Mouse (Mus musculus) lung, postnatal 36 days (tissue): ENCODE measurements at regions not wholly inside any gene's neighbourhood (a gene's known extent, or its start where the extent isn't known, plus 50 kb on each side); places are given as distances from the start of the nearest gene placed in this dataset.
"Not testable (repeated sequence)": the region's sequence is repeated elsewhere in the genome, so short reads cannot be mapped to it uniquely, and the experiment has no call there.

Experiments used
- DNase-seq: peaks from one replicate; pipeline ENCODE4 v3.0.0; 2022; ENCODE audit warnings: mixed read lengths

DNA sequence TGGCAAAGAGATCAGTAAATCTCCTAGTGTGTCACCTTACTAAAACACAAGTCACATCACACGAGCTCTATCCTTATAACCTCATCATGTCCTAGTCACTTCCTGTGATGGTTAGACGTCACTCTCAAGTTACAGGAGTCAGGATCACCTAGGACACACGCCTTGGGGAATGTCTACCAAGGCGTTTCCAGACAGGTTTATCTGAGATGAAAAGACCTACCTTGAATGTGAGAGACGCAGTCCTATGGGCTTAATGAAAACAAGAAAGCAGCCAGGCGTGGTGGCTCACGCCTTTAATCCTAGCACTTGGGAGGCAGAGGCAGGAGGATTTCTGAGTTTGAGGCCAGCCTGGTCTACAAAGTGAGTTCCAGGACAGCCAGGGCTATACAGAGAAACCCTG is 185.0 kb upstream of the Rpl38 start:
- not testable (repeated sequence) for DNase-seq

DNA sequence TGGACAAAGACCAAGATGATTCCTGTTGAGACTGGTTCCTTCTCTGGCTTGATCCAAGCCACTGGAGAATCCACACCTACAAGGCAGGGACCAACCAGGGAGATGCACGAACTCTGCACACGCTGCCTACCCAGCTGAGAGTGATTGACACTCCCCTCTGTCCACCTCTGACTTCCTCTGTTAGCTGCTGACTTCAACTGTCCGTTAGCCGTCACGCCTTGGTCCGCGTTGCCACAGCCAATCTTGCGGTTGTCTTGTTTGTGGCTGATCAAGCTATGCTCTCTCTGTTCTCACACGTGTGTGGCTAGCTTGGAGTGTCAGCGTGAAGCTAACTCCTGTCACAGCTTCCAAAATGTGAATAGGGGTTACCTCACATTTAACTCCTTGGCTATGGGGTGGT is 186.3 kb upstream of the Rpl38 start:
- DNase-seq, result no peak

DNA sequence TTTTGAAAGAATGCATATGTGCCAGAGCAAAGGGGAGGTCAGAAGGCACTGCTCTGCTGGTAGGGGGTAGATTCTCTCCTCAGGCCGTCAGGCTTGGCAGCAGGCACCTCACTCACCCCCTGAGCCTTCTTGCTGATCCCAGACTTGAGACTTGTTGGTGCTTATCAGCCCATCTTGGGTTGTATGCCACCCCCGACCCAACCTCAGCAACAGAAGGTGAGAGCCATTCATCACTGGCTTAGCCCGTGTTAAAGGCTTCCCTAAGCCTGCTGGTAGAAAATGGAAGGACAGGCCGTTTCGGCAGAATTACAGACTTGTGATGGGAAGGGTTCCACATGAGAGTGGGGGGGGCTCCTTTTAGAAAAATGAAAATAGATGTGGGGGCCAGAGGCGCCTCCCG is 187.3 kb upstream of the Rpl38 start:
- no peak for DNase-seq

DNA sequence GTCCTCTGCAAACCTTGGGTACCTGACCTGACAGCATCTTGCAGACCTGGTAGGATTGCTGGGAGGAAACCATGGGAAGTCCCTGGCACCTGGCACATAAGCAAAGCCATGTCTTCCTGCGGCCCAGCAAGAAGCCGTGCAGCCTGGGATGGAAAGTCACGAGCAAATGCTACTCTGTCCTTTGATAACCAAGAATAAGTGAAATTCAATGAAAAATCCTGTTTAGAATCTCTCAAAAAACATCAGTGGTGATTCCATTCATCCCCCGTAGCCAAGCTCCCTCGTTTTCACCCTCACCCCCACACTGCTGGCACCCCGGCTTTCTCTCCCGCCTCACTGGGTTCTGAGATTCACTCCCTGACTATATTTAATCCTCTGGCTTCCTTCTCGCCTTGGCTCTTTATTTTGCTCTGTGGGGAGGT is 188.2 kb upstream of the Rpl38 start:
- DNase-seq, result no peak

DNA sequence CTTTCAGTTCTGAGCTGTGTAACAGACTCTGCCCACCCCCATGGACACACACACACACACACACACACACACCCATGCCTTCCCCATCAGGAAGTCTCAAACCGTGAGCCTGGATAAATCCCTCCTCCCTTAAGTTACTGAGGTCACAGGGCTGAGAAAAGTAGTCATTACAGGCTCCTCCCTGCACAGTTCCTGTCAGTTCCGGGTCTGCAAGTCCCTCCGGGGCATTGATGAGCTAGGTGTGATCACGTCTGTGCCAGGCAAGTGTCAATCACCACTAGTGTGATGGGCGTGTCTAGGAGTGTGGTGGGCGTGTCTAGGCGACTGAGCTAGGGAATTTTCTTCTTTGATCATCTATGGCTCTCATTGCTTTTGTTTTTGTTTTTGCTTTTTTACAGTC is 189.6 kb upstream of the Rpl38 start:
- no peak for DNase-seq

DNA sequence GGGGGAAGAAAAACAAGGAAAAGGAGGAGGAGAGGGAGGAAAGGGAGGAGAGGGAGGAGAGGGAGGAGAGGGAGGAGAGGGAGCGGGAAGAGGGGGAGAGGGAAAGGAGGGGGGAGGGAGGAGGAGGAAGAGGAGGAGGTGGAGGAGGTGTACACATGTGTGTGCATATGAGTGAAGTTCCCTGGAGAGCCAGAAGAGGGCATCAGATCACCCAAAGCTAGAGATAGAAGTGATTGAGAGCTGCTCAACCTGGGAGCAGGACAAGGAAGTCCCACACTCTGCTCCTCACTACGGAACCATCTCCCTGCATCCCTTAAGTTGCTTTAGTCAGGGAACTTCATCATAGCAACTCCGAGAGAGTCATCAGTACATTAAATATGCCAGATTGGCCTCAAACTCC is 191.0 kb upstream of the Rpl38 start:
- peak; percentile 32 for DNase-seq

DNA sequence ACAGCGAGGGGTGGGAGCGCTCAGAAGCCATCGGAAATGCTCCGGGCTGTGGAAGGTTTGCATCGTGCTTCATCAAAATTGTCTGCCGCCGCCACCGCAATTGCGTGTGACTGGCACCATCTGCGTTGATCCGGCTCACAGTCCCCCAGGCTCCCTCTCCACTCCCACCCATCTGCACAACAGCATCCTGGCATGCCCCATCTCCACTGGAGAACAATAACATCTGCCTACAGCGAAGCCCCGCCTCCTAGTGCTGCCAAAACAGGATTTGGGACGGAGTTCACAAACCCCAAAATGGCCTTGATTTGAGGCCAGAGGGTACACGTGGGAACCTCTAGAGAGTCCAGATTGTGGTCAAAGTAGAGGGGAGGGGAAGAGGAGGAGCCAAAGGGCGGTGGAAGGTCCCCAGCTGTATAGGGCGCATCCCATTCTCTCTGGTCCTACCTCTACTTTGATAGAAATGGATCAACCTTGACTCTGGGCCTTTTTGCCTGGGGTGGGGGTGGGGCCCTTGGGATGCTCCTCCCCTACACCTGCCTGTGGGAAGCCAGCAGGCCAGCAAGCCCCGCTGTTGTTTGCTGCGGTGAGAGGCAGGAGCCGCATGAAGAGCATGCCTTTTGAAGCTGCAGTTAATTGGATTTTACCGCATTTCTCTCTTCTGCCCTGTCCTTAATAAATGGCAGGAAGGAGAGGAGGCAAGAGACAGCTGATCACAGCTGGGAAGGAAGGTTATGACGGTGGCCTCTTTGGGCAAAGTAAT is 195.6 kb upstream of the Rpl38 start:
- no peak for DNase-seq

DNA sequence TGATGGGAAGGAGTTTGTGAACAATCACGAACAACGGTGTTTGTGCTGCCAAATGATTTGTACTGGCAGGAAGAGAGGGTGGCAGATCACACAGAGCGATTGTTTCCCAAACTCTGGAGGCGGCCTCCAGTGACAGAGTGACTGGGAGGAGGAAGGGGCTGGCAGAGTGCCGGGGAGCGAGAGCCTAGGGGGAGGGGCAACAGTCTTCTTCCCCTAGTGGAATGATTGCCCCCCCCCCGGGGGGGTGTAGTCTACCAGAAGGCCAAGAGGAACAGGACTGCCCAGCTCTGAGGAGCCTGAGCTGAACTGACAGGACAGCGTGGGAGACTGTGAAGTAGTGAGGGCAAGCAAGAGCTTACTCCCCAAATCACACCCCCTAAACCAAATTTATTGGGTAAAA is 199.9 kb upstream of the Rpl38 start:
- peak; percentile 93 for DNase-seq

DNA sequence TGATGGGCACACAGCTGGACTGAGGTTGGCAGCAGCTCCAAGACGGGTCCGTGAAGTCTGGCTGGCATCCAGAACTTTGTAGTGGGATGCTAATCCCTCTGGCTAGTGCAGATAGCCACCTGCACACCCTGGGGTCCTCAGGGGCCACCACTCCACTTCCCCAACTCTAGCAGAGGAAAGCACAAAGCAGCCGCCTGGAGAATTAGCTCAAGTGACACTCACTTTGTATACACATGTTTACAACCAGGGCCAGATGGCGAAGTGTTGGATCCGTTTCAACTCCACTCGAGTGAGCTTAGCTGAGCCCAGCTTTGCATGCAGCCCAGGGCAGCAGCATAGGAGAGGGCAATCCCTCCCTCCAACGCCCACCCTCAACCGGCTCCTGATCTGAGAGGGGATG is 200.5 kb upstream of the Rpl38 start:
- peak; percentile 82 for DNase-seq

DNA sequence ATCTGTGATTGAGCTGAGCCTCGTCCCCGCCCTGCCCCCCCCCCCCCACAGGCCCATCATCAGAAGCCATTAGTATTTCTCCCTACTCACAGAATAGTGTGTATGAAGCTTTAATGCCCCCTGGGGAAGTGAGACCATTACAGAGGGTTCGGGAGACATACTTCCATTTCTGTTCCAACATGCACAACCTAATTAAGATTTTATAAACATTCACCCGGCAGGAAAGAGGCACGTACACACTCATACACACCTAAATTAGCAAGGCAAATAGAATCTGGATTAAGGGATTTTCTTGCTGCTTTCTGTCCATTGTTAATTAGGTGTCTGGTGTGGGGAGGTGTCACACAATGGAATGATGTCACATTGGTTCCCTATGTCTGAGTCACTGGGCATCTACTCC is 202.8 kb upstream of the Rpl38 start:
- no peak for DNase-seq

DNA sequence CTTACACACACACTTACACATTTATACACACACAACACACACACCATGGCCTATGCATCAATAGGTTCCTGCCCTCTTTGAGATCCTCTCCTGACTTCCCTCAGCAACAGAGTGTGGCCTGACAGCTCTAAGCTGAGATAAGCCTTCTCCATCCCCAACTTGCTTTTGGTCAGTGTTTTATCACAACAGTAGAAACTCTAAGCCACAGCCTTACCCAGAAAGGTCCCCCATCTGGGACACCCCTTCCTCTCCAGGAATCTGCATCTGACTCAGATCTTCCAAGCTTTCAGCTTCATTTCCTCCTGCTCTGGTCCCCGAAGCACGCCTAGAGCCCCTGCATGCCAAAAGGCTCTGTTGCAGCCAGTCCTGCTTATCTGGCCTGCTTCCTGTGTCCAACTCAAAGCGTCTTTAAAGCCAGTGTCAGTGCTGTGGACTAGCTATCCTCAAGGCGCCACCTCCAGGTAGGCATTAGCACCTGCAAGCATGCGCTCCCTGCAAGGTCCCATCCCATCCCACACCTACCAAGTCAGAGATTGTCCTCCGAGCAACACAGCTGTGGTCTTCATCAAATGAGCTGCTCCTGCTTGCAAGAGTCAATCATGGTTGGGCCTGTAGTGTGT is 205.5 kb upstream of the Rpl38 start:
- peak; percentile 73 for DNase-seq

DNA sequence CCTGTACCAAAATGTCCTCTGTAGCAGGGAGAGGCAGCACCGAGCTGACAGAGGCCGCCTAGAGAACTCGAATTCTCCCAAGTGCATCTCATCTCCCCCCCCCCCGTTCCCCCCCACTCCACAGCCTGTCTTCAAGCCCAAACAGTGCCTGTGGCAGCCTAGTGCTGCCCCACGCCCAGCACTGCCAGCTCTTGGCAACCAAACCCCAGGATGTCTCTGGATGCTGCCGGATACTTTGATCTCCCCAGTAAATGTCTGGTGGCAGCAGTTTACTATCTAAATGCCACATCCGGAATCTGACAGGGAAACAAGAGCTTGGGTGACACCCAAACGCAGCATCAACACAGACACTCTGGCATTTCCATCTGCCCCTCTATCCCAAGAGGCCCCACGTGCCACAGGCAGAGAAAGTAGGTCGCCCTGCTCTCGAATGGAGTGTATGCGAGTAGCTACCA is 213.4 kb upstream of the Rpl38 start:
- DNase-seq, result no peak

DNA sequence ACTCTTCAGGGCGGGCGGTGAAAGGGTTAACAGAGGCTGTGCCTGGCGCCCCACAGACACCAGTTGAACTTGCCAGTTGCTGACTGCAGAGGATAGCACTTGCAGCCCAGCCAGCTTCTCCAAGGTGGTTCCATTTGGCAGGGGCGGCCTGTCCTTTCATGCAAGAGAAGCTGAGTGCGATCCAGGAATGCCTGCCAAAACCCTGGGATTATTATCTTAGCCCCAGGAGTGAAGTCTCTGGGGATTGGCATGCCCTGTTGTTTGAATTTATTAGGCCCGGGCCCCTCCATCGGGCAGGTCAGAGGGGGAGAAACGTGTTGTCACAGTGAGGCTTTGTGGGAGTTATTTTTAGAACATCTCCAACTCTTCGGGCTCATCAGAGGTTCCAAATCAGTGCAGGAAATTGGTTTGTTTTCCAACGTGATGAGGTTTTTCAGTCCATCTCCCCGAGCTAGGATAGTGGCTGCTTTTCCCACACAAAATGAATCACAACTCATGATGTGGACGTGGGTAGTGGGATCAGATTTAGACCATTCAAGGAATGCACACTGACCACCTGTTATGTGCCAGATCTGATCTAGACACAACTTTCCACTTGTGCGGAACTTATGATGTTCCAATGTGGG is 219.4 kb upstream of the Rpl38 start:
- peak; percentile 27 for DNase-seq

DNA sequence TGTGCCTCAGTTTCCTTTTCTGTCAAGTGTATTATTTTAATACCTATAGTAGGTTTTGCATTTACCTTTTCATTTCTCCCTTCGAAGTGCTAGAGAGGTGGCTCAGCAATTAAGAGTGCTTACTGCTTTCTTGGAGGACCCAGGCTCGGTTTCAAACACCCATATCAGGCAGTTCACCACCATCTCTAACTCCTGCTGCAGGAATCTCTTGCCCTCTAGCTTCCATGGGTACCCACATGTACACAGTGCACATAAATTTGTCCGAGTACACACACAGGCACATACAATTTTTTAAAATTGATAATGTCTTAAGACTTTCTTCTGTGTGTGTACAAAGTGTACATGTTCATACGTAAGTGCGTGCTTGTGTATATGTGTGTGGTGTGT is 220.9 kb upstream of the Rpl38 start:
- DNase-seq, result no peak

DNA sequence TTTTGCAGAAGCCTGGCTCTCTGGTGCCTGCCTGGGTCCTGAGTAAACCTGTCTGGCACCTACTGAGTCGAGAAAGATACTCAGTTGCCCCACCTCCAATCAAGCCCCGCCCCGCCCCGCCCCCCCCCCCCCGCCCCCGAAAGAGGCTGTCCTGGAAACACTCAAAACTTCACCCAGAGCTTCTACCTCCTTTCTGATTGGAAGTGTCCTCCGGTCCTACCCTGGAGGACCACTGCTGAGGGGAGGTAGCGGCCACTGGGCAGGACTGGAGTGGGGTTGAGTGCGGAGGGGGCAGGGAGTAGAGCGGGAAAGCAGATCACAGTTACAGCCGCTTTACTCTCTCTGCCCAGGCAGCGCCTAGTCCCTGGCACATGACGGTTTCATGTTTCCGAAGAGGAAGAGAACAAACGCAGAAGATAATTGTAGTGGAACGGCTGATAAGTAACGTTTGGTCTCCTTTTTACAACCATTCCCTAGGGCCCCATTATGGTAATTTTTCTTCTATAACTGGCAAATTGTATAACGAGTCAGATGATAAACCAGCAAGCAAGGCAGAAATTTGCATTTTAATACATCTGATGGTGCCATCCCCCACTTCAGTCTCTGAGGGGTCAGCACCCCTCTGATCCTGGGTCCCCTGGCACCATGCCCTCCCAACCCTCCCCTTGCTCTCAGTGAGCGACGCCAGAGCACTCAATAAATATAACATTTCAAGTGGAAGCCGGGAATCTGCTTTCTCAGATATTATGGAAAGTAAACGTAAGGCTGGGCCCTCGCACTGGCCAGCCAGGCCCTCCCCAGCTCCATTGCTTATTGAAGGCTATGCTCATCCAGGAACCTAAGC is 221.5 kb upstream of the Rpl38 start:
- peak; percentile 70 for DNase-seq

DNA sequence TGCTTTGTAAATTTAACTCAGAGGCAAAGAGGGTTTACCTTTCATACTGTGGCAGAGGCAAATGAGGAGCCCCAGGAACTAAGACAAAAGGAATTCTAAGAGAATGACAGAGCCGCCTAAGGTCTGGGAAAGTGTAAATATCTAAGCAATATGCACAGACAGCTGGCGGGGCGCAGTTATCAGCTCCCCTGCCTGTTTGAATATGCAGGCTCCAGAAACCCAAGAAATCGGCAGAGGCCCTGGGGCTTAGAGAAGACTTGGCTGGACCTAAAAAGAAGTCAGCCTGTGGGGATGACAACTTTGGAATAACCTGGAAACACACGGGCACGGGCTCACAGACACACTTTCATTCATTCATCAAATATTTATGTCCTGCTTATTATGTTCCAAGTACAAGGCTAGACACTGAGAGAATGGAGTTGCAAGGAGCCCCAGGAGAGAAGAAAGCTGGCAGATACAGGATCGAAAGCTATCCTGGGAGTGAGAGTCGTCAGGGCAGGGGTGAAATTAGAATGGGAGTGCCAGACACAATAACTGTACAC is 222.2 kb upstream of the Rpl38 start:
- DNase-seq, result no peak

DNA sequence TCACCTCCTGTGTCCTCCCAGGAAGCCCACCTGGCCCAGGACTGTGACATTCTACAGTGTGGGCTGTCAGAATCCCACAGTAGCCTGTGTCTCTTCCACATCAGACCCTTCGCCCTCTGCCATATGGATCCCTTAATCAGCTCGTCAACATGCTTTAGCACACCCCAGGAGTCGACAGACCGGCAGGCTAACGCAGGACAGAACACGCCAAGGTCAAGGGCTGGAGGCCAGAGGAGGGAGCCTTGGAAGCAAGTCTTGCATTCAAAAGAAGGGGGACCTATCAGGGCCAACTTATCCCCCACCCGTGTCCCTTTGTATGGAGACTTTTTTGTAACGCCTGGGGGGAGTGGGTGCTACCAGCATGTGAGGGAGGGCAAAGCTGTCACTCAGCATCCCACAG is 224.1 kb upstream of the Rpl38 start:
- DNase-seq, result no peak

DNA sequence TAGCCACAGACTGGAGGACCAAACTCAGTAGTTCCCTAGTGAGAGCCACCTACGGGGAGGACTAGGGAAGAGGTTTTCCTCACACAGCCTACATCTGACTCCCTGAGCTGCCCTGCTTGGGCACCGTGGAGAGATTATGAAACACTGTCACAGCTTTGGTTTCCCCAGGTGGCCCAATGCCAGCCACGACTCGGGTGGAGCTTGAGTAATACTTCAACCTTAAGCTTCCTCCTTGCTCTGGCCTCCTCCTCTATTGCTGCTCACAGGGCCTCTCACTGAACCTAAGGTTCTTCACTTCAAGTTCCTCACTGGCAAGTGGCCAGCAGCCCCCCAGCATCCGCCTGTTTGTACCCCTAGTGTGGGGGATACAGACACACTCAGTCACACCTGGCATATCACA is 224.9 kb upstream of the Rpl38 start:
- peak; percentile 70 for DNase-seq

DNA sequence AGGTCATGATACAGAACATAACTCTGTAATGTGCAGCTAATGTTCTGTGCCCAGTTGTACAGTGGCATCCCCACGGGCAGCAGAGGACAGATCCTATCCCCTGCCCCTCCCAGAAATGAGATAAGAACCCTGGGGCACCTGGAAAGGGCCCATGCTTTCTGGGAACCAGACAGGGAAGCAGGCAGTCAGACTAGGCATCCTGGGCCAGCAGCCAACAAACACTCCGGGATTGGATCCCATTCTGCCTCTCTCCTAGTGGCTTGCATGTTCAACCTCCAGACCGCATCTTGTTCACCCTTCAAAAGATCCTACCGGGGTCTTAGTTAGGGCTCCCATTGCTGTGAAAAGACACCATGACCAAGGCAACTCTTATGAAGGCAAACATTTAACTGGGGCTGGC is 229.0 kb upstream of the Rpl38 start:
- no peak for DNase-seq

DNA sequence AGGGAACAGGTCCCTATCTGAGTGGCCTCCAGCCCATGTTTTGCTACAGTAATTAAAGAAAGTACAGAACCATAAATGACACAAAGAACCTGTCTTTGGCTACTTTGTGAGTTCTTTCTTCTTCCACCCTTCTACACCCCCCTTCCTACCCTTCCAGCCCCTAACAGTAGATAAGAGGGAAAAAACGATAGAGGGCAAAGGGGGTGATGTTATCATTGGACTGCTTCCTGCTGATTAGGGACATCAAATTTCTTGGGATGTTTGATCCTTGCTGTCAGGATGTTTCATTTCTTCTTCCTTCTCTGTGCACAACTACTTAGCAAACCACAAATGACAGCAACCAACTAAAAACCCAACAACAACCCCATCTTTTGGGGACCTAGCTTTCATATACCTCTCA is 232.5 kb upstream of the Rpl38 start:
- no peak for DNase-seq

DNA sequence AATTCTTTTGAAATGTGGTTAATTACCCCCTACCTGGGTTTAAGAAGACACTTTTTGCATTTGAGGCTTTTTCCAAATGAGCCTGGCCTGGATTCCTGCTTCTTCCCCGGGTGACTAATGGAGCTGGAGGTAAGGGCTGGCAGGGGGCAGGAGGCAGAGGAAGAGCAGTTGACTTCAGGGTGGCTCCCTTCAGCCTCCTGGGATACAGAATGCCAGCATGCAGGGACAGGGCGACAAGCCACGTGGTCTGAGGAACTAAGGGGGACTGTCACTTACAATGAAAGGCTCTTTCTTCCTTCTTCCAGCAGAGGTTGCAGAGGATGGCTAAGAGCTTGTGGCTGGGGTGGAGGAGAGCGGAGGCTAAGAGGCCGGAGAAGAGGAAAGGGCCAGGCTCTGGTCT is 234.8 kb upstream of the Rpl38 start:
- no peak for DNase-seq

DNA sequence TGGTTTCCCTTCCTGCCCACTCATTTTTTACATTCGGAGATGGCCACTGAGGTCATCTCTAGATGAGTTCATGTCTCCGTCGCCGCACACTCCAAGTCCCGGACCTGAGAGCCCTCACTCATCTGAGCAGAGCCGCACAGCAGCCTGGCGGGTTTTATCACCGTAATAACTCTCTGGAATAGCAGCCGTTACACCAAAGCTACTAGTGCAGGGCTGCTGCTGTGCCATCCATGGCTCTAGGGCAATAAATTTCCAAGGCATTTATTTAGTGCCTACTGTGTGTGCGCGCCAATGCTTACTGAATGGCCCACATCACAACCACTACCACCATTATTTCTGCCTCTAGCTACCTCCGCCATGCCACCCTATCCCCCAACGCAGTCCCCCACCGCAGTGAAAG is 242.9 kb upstream of the Rpl38 start:
- DNase-seq, result no peak

DNA sequence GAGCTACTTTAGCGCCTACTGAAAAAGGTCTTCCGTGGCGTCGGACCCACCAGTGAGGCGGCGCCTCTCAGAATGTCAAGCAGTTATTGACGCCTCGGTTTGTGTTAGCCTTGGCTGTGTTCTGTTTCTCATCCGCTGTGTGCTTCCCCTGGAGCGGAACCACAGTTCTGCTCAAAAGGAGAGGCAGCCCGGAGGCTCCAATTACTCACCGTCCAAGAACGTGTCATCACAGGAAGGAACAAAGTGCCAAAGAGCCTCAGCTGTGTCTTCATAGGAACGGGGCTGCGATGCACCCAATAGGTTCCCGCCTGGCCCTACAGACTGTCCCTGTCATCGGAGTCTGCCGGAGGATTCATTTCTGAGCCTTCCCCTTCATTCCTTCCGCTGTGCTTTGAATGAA is 245.0 kb upstream of the Rpl38 start:
- no peak for DNase-seq
